Mouse (Mus musculus): ENCODE data around the gene Tmem203. TPM values are rescaled to one million over a fixed set of nuclear protein-coding genes. Genes with fewer than 3 reads are reported as not detected.
A peak's percentile ranks its signal among the peaks of the same experiment; 100 is the strongest.

Tmem203 gene
- polyA plus RNA-seq, 1 experiment from 2014 or later: 25.3 TPM

- H3K36me3 ChIP-seq: peaks cover 22% of the 10 kb centered on the region
- H3K27ac ChIP-seq: no peak overlapping the region
- ATAC-seq (ENCODE audit: insufficient number of reproducible peaks, insufficient read depth, low FRiP score, low TSS enrichment, low read depth): no peak
- peak overlapping the region; percentile 77 for H3K9ac ChIP-seq
- H3K4me3 ChIP-seq: no peak overlapping the region
- 61% methylated on average over 3 of the region's 3 CpGs for WGBS
- no peaks in the 10 kb centered on the region for H3K9me3 ChIP-seq
- peaks cover 40% of the 10 kb centered on the region for H3K4me1 ChIP-seq
- H3K4me2 ChIP-seq: peak overlapping the region; percentile 99
- H3K27me3 ChIP-seq: peaks cover 21% of the 10 kb centered on the region
Observed at GRCm38 (mm10) chr2:25264851-25265250, 9.6 kb downstream of the Tmem203 start.

GRCm38 (mm10) chr2:25265897-25266656, 10.8 kb downstream of the Tmem203 start:
- 68% methylated on average over 6 of the region's 6 CpGs for WGBS
- 0 out of 2 replicates have a peak overlapping the region, but pooled peaks have one; percentile 9 for H3K4me3 ChIP-seq
- no peaks in the 10 kb centered on the region for H3K9me3 ChIP-seq
- H3K9ac ChIP-seq: peak overlapping the region; percentile 77
- H3K27ac ChIP-seq: no peak overlapping the region
- peak overlapping the region; percentile 24 for H3K4me2 ChIP-seq
- peaks cover 45% of the 10 kb centered on the region for H3K4me1 ChIP-seq
- H3K36me3 ChIP-seq: peaks cover 34% of the 10 kb centered on the region
- ATAC-seq (ENCODE audit: insufficient number of reproducible peaks, insufficient read depth, low FRiP score, low TSS enrichment, low read depth): no peak
- H3K27me3 ChIP-seq: peaks cover 21% of the 10 kb centered on the region

- no peak overlapping the region for H3K4me3 ChIP-seq
- H3K4me2 ChIP-seq: no peak overlapping the region
- WGBS: 54% methylated on average over 2 of the region's 2 CpGs
- H3K36me3 ChIP-seq: peaks cover 34% of the 10 kb centered on the region
- H3K4me1 ChIP-seq: peaks cover 51% of the 10 kb centered on the region
- H3K9me3 ChIP-seq: no peaks in the 10 kb centered on the region
- peaks cover 21% of the 10 kb centered on the region for H3K27me3 ChIP-seq
- no peak for ATAC-seq (ENCODE audit: insufficient number of reproducible peaks, insufficient read depth, low FRiP score, low TSS enrichment, low read depth)
- peak overlapping the region; percentile 77; the same call in 1 of the 2 replicates for H3K9ac ChIP-seq
- H3K27ac ChIP-seq: no peak overlapping the region
Observed at GRCm38 (mm10) chr2:25266720-25267119, 11.5 kb downstream of the Tmem203 start.

- Histone ChIP-seq H3K9ac (0 out of 2 replicates have a peak overlapping the region, but pooled peaks have one; percentile 46), H3K36me3 (peaks cover 34% of the 10 kb centered on the region), H3K27me3 (peaks cover 21% of the 10 kb centered on the region), H3K4me3 (no peak overlapping the region), H3K4me1 (peaks cover 51% of the 10 kb centered on the region), H3K4me2 (no peak overlapping the region), H3K9me3 (no peaks in the 10 kb centered on the region), H3K27ac (no peak overlapping the region)
- no peak for ATAC-seq (ENCODE audit: insufficient number of reproducible peaks, insufficient read depth, low FRiP score, low TSS enrichment, low read depth)
Observed at GRCm38 (mm10) chr2:25267241-25267640, 12.0 kb downstream of the Tmem203 start.

- no peak for ATAC-seq (ENCODE audit: insufficient number of reproducible peaks, insufficient read depth, low FRiP score, low TSS enrichment, low read depth)
- Histone ChIP-seq H3K9ac (no peak overlapping the region), H3K4me1 (peaks cover 51% of the 10 kb centered on the region), H3K9me3 (no peaks in the 10 kb centered on the region), H3K4me3 (no peak overlapping the region), H3K36me3 (peaks cover 34% of the 10 kb centered on the region), H3K4me2 (no peak overlapping the region), H3K27me3 (peaks cover 20% of the 10 kb centered on the region), H3K27ac (no peak overlapping the region)
- 73% methylated on average over 4 of the region's 4 CpGs for WGBS
Observed at GRCm38 (mm10) chr2:25267746-25268309, 12.6 kb downstream of the Tmem203 start.

GRCm38 (mm10) chr2:25271827-25272511, 16.7 kb downstream of the Tmem203 start, which contains the start of the genes Ssna1 and Anapc2:
Ssna1 (minus strand) TSS chr2:25272438.
Anapc2 (plus strand) TSS chr2:25272478.
- under 1% methylated on average over 53 of the region's 55 CpGs for WGBS
- Histone ChIP-seq H3K4me2 (peak within 1 kb of the TSS; percentile 97), H3K9ac (peak within 1 kb of the TSS; percentile 95), H3K36me3 (peaks cover 72% of the 10 kb centered on the region), H3K27me3 (no peaks in the 10 kb centered on the region), H3K27ac (peak within 1 kb of the TSS; percentile 80), H3K9me3 (no peaks in the 10 kb centered on the region), H3K4me1 (peaks cover 23% of the 10 kb centered on the region), H3K4me3 (peak within 1 kb of the TSS; percentile 95)
- peak; percentile 92 for ATAC-seq (ENCODE audit: insufficient number of reproducible peaks, insufficient read depth, low FRiP score, low TSS enrichment, low read depth)

- peak overlapping the region; percentile 97 for H3K4me2 ChIP-seq
- H3K4me1 ChIP-seq: peaks cover 22% of the 10 kb centered on the region
- WGBS: under 1% methylated on average over 29 of the region's 29 CpGs
- 0 out of 2 replicates have a peak, but pooled peaks have one; percentile 20 for ATAC-seq (ENCODE audit: insufficient number of reproducible peaks, insufficient read depth, low FRiP score, low TSS enrichment, low read depth)
- H3K9ac ChIP-seq: peak overlapping the region; percentile 95
- peak overlapping the region; percentile 95 for H3K4me3 ChIP-seq
- H3K27ac ChIP-seq: peak overlapping the region; percentile 80; the same call in 1 of the 2 replicates
- no peaks in the 10 kb centered on the region for H3K9me3 ChIP-seq
- H3K27me3 ChIP-seq: no peaks in the 10 kb centered on the region
- H3K36me3 ChIP-seq: peaks cover 73% of the 10 kb centered on the region
Observed at GRCm38 (mm10) chr2:25272515-25272914, 17.3 kb downstream of the Tmem203 start.

GRCm38 (mm10) chr2:25273010-25273409, 17.8 kb downstream of the Tmem203 start:
- no peak for ATAC-seq (ENCODE audit: insufficient number of reproducible peaks, insufficient read depth, low FRiP score, low TSS enrichment, low read depth)
- Histone ChIP-seq H3K36me3 (peaks cover 73% of the 10 kb centered on the region), H3K9ac (peak overlapping the region; percentile 95), H3K27me3 (no peaks in the 10 kb centered on the region), H3K27ac (0 out of 2 replicates have a peak overlapping the region, but pooled peaks have one; percentile 80), H3K9me3 (no peaks in the 10 kb centered on the region), H3K4me2 (peak overlapping the region; percentile 97), H3K4me1 (peaks cover 22% of the 10 kb centered on the region), H3K4me3 (peak overlapping the region; percentile 95)
- WGBS: 36% methylated on average over 16 of the region's 16 CpGs

- Histone ChIP-seq H3K4me2 (no peak overlapping the region), H3K9me3 (no peaks in the 10 kb centered on the region), H3K4me3 (no peak overlapping the region), H3K9ac (no peak overlapping the region), H3K36me3 (peaks cover 97% of the 10 kb centered on the region), H3K4me1 (no peaks in the 10 kb centered on the region), H3K27ac (no peak overlapping the region), H3K27me3 (no peaks in the 10 kb centered on the region)
- no peak for ATAC-seq (ENCODE audit: insufficient number of reproducible peaks, insufficient read depth, low FRiP score, low TSS enrichment, low read depth)
- 61% methylated on average over 13 of the region's 13 CpGs for WGBS
Observed at GRCm38 (mm10) chr2:25278928-25279882, 24.0 kb downstream of the Tmem203 start.

- Histone ChIP-seq H3K9ac (no peak overlapping the region), H3K4me2 (no peak overlapping the region), H3K9me3 (no peaks in the 10 kb centered on the region), H3K36me3 (peaks cover 57% of the 10 kb centered on the region), H3K27ac (peak overlapping the region; percentile 76; the same call in 1 of the 2 replicates), H3K27me3 (peaks cover 34% of the 10 kb centered on the region), H3K4me3 (no peak overlapping the region), H3K4me1 (peaks cover 22% of the 10 kb centered on the region)
- no peak for ATAC-seq (ENCODE audit: insufficient number of reproducible peaks, insufficient read depth, low FRiP score, low TSS enrichment, low read depth)
- 81% methylated on average over 2 of the region's 2 CpGs for WGBS
Observed at GRCm38 (mm10) chr2:25285551-25285950, 30.3 kb downstream of the Tmem203 start.
